Mouse (Mus musculus): Measurements from ENCODE around the gene S100a11. TPM values are rescaled to one million over a fixed set of nuclear protein-coding genes. Genes with fewer than 3 reads are reported as not detected.

The S100a11 gene
- polyA plus RNA-seq, 1 experiment from 2014 or later, result 282 TPM

GRCm38 (mm10) chr3:93553765-93554378, 33.6 kb downstream of the S100a11 start:
- WGBS, result 69% methylated on average over 9 of the region's 9 CpGs
- H3K4me2 ChIP-seq (ENCODE audit: low read depth), result peak overlapping the region; percentile 9; the same call in 1 of the 2 replicates
- H3K4me3 ChIP-seq (ENCODE audit: low read depth, low read length), result no peak overlapping the region

GRCm38 (mm10) chr3:93554379-93554980, 34.2 kb downstream of the S100a11 start:
- DNase-seq (ENCODE audit: low spot score) (peak; percentile 48), ATAC-seq (ENCODE audit: insufficient read depth, low FRiP score, low TSS enrichment) (peak; percentile 24; the same call in 1 of the 2 replicates)
- Histone ChIP-seq H3K9me3 (ENCODE audit: control insufficient read depth, low read length) (no peaks in the 10 kb centered on the region), H3K4me3 (ENCODE audit: low read depth, low read length) (peak overlapping the region; percentile 52), H3K4me1 (ENCODE audit: control insufficient read depth, insufficient read depth, low read length) (no peaks in the 10 kb centered on the region), H3K4me2 (ENCODE audit: low read depth) (peak overlapping the region; percentile 72), H3K36me3 (ENCODE audit: control insufficient read depth, insufficient read depth, low read length) (no peaks in the 10 kb centered on the region), H3K27ac (ENCODE audit: low read depth, low read length) (no peak overlapping the region), H3K9ac (ENCODE audit: low read length) (peak overlapping the region; percentile 77), H3K27me3 (ENCODE audit: control insufficient read depth, insufficient read depth, low read length) (no peaks in the 10 kb centered on the region)
- WGBS, result 23% methylated on average over 13 of the region's 13 CpGs

More at GRCm38 (mm10) chr3:93553765-93554378, 33.6 kb downstream of the S100a11 start:
- DNase-seq (ENCODE audit: low spot score), result no peak
- Histone ChIP-seq H3K27me3 (ENCODE audit: control insufficient read depth, insufficient read depth, low read length) (no peaks in the 10 kb centered on the region), H3K36me3 (ENCODE audit: control insufficient read depth, insufficient read depth, low read length) (no peaks in the 10 kb centered on the region), H3K27ac (ENCODE audit: low read depth, low read length) (no peak overlapping the region), H3K9ac (ENCODE audit: low read length) (no peak overlapping the region), H3K9me3 (ENCODE audit: control insufficient read depth, low read length) (no peaks in the 10 kb centered on the region), H3K4me1 (ENCODE audit: control insufficient read depth, insufficient read depth, low read length) (no peaks in the 10 kb centered on the region)
- ATAC-seq (ENCODE audit: insufficient read depth, low FRiP score, low TSS enrichment), result no peak

- Histone ChIP-seq H3K9me3 (ENCODE audit: control insufficient read depth, low read length) (no peaks in the 10 kb centered on the region), H3K4me1 (ENCODE audit: control insufficient read depth, insufficient read depth, low read length) (no peaks in the 10 kb centered on the region), H3K4me2 (ENCODE audit: low read depth) (peak within 1 kb of the TSS; percentile 72), H3K27me3 (ENCODE audit: control insufficient read depth, insufficient read depth, low read length) (no peaks in the 10 kb centered on the region), H3K4me3 (ENCODE audit: low read depth, low read length) (peak within 1 kb of the TSS; percentile 52), H3K36me3 (ENCODE audit: control insufficient read depth, insufficient read depth, low read length) (no peaks in the 10 kb centered on the region), H3K27ac (ENCODE audit: low read depth, low read length) (0 out of 2 replicates have a peak within 1 kb of the TSS, but pooled peaks have one; percentile 3), H3K9ac (ENCODE audit: low read length) (peak within 1 kb of the TSS; percentile 77)
- 4% methylated on average over 27 of the region's 39 CpGs for WGBS
- ATAC-seq (ENCODE audit: insufficient read depth, low FRiP score, low TSS enrichment) (peak; percentile 74), DNase-seq (ENCODE audit: low spot score) (peak; percentile 63)
Measured at GRCm38 (mm10) chr3:93554981-93555877, 34.9 kb downstream of the S100a11 start, which contains the start of gene S100a10. S100a10 (plus strand) TSS chr3:93555080.

GRCm38 (mm10) chr3:93555878-93556254, 35.6 kb downstream of the S100a11 start:
- 35% methylated on average over 2 of the region's 2 CpGs for WGBS
- Histone ChIP-seq H3K9me3 (ENCODE audit: control insufficient read depth, low read length) (no peaks in the 10 kb centered on the region), H3K4me2 (ENCODE audit: low read depth) (peak overlapping the region; percentile 72), H3K27ac (ENCODE audit: low read depth, low read length) (0 out of 2 replicates have a peak overlapping the region, but pooled peaks have one; percentile 3), H3K4me3 (ENCODE audit: low read depth, low read length) (peak overlapping the region; percentile 52), H3K9ac (ENCODE audit: low read length) (peak overlapping the region; percentile 77; the same call in 1 of the 2 replicates), H3K4me1 (ENCODE audit: control insufficient read depth, insufficient read depth, low read length) (no peaks in the 10 kb centered on the region), H3K27me3 (ENCODE audit: control insufficient read depth, insufficient read depth, low read length) (no peaks in the 10 kb centered on the region), H3K36me3 (ENCODE audit: control insufficient read depth, insufficient read depth, low read length) (no peaks in the 10 kb centered on the region)
- peak; percentile 39; the same call in 1 of the 2 replicates for ATAC-seq (ENCODE audit: insufficient read depth, low FRiP score, low TSS enrichment)
- peak; percentile 26 for DNase-seq (ENCODE audit: low spot score)

- ATAC-seq (ENCODE audit: insufficient read depth, low FRiP score, low TSS enrichment) (no peak), DNase-seq (ENCODE audit: low spot score) (no peak)
- Histone ChIP-seq H3K36me3 (ENCODE audit: control insufficient read depth, insufficient read depth, low read length) (no peaks in the 10 kb centered on the region), H3K9ac (ENCODE audit: low read length) (no peak overlapping the region), H3K4me2 (ENCODE audit: low read depth) (peak overlapping the region; percentile 14; the same call in 1 of the 2 replicates), H3K4me1 (ENCODE audit: control insufficient read depth, insufficient read depth, low read length) (no peaks in the 10 kb centered on the region), H3K27me3 (ENCODE audit: control insufficient read depth, insufficient read depth, low read length) (no peaks in the 10 kb centered on the region), H3K4me3 (ENCODE audit: low read depth, low read length) (no peak overlapping the region), H3K9me3 (ENCODE audit: control insufficient read depth, low read length) (no peaks in the 10 kb centered on the region), H3K27ac (ENCODE audit: low read depth, low read length) (no peak overlapping the region)
- 75% methylated on average over 1 of the region's 1 CpGs for WGBS
Measured at GRCm38 (mm10) chr3:93556599-93556998, 36.3 kb downstream of the S100a11 start.

- H3K4me3 ChIP-seq (ENCODE audit: low read depth, low read length), result no peak overlapping the region
- DNase-seq (ENCODE audit: low spot score) (no peak), ATAC-seq (ENCODE audit: insufficient read depth, low FRiP score, low TSS enrichment) (no peak)
- WGBS, result 73% methylated on average over 4 of the region's 4 CpGs
- no peaks in the 10 kb centered on the region for H3K4me1 ChIP-seq (ENCODE audit: control insufficient read depth, insufficient read depth, low read length)
- H3K9ac ChIP-seq (ENCODE audit: low read length), result no peak overlapping the region
- H3K27me3 ChIP-seq (ENCODE audit: control insufficient read depth, insufficient read depth, low read length), result no peaks in the 10 kb centered on the region
- H3K36me3 ChIP-seq (ENCODE audit: control insufficient read depth, insufficient read depth, low read length), result no peaks in the 10 kb centered on the region
- H3K9me3 ChIP-seq (ENCODE audit: control insufficient read depth, low read length), result no peaks in the 10 kb centered on the region
- peak overlapping the region; percentile 12; the same call in 1 of the 2 replicates for H3K4me2 ChIP-seq (ENCODE audit: low read depth)
- H3K27ac ChIP-seq (ENCODE audit: low read depth, low read length), result no peak overlapping the region
Measured at GRCm38 (mm10) chr3:93557471-93557870, 37.2 kb downstream of the S100a11 start.

GRCm38 (mm10) chr3:93559961-93560360, 39.7 kb downstream of the S100a11 start:
- ATAC-seq (ENCODE audit: insufficient read depth, low FRiP score, low TSS enrichment), result no peak
- WGBS, result 92% methylated on average over 6 of the region's 6 CpGs
- Histone ChIP-seq H3K9me3 (ENCODE audit: control insufficient read depth, low read length) (no peaks in the 10 kb centered on the region), H3K4me3 (ENCODE audit: low read depth, low read length) (no peak overlapping the region), H3K4me2 (ENCODE audit: low read depth) (no peak overlapping the region), H3K27me3 (ENCODE audit: control insufficient read depth, insufficient read depth, low read length) (no peaks in the 10 kb centered on the region), H3K36me3 (ENCODE audit: control insufficient read depth, insufficient read depth, low read length) (no peaks in the 10 kb centered on the region), H3K27ac (ENCODE audit: low read depth, low read length) (no peak overlapping the region), H3K4me1 (ENCODE audit: control insufficient read depth, insufficient read depth, low read length) (no peaks in the 10 kb centered on the region), H3K9ac (ENCODE audit: low read length) (no peak overlapping the region)
- DNase-seq (ENCODE audit: low spot score), result no peak

- 92% methylated on average over 2 of the region's 2 CpGs for WGBS
Measured at GRCm38 (mm10) chr3:93562372-93562771, 42.1 kb downstream of the S100a11 start.

More at GRCm38 (mm10) chr3:93562372-93562771, 42.1 kb downstream of the S100a11 start:
- H3K9ac ChIP-seq (ENCODE audit: low read length), result no peak overlapping the region
- H3K4me3 ChIP-seq (ENCODE audit: low read depth, low read length), result no peak overlapping the region
- H3K9me3 ChIP-seq (ENCODE audit: control insufficient read depth, low read length), result no peaks in the 10 kb centered on the region
- no peaks in the 10 kb centered on the region for H3K36me3 ChIP-seq (ENCODE audit: control insufficient read depth, insufficient read depth, low read length)
- DNase-seq (ENCODE audit: low spot score), result no peak
- H3K4me1 ChIP-seq (ENCODE audit: control insufficient read depth, insufficient read depth, low read length), result no peaks in the 10 kb centered on the region
- H3K27ac ChIP-seq (ENCODE audit: low read depth, low read length), result no peak overlapping the region
- no peak for ATAC-seq (ENCODE audit: insufficient read depth, low FRiP score, low TSS enrichment)
- no peaks in the 10 kb centered on the region for H3K27me3 ChIP-seq (ENCODE audit: control insufficient read depth, insufficient read depth, low read length)
- no peak overlapping the region for H3K4me2 ChIP-seq (ENCODE audit: low read depth)

Measured in neural tube, embryonic 11.5 days (tissue).